Mouse (Mus musculus) retina, embryonic 14.5 days (tissue): Measurements from ENCODE around the gene Magea4.

Experiments
- DNase-seq: peaks from one replicate; pipeline ENCODE4 v3.0.0-alpha.2; 2015; ENCODE audit warnings: low spot score

Gene Magea4

DNA sequence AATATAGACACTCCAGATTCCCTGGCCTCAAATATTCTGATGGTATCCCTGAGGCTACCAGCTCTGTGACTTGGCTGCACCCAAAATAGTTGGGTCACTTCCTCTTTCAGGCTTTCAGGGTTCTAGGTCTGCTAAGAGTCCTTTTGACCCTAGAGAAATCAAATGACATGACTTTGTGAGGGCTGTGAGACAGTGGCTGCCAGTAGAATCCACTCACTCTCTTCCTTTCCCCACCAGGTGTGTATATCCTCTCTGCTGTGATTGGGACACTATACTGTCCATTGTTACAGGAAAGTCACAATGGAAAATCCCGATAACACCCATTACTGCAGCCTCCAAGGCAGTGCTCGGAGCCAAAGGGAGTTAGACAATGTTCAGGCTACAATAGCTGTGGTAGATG is at the start of gene Magea4:
Gene Magea4 (plus strand): TSS at position 301 of the 400 bp plus-strand sequence.
- no peak for DNase-seq

DNA sequence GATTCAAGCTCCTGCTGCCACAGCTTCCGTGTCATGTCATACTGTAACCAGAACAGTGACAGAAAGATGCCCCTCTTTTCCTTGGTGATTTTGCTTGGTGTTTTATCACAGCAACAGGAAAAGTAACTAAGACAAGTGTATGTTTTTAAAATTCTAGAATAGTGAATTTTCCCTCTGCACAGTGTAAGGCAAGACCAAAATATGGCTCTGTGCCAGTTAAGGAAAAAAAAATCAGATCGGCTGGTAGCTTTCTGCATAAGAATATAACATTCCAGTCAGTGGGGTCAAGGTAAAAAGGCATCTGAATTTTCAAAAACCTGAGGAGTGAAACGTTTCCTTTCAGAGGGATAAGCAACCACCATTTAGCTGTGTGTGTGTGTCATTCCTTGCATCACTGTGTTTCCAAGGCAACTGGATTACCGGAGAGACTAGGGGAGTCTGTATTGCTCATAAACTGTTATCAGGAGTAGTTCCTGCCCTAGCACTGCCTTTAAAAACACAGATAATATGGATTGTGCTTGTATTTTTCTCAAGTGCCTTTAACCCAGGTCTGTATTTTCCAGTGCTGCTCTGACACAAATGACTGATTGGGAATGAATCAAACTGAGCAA is 18.8 kb upstream of the Magea4 start:
- no peak for DNase-seq

DNA sequence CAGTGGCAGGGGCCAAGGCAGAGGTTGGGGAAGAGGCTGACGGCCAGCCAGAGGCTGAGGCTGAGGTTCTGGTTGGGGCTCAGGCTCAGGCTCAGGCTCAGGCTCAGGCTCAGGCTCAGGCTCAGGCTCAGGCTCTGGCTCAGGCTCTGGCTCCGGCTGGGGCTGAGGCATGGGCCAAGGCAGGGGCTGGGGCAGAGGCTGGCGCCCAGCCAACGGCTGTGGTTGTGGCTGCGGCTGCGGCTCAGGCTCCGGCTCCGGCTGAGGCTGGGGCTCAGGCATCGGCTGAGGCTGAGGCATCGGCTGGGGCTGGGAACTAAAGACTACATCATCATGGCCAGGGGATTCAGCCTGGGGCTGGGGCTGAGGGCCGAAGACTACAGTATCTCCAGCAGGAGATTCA is 48.8 kb downstream of the Magea4 start:
- DNase-seq = no peak
